Mouse (Mus musculus) left cerebral cortex, adult 18-20 months (tissue): ENCODE measurements around the gene Bbip1. TPM values are rescaled to one million over a fixed set of nuclear protein-coding genes. Genes with fewer than 3 reads are reported as not detected.
"Not testable (repeated sequence)": the region's sequence is repeated elsewhere in the genome, so short reads cannot be mapped to it uniquely, and the experiment has no call there.

Experiments used
- DNase-seq, 2 experiments: peaks; one replicate each; pipeline ENCODE4 v3.0.0; 2021 to 2022; ENCODE audit warnings: low spot score in 2 of 2, mixed read lengths in 1 of 2
- total RNA-seq, 2 experiments: library from RNA; stranded (reverse); gene quantifications; 2 replicates each; pipeline ENCODE4 v1.2.3; 2021

The Bbip1 gene
- total RNA-seq, 2 experiments from 2014 or later = 49.9 to 57.7 TPM

DNA sequence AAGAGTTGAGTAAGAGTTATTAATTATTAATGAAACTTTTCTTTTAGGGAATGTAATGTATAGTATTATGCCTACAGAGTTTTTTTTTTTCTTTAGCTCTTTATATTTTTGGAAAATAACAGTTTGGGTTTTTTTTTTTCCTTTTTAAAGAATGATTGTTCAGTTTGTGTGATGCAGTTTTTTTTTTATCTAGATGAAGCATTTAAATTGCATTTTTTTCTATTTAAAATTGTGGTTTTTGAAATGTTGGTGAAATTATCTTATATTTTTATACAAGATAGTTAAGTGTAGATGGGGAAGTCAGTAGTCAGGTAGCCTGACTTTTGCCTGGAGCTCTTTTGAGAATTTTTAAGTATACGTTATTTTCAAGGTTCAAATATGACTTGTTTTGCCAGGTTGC is 17.7 kb downstream of the Bbip1 start:
- no peak for DNase-seq

- DNase-seq = no peak
Observed at GRCm38 (mm10) chr19:53925338-53925751, 19.1 kb downstream of the Bbip1 start.

DNA sequence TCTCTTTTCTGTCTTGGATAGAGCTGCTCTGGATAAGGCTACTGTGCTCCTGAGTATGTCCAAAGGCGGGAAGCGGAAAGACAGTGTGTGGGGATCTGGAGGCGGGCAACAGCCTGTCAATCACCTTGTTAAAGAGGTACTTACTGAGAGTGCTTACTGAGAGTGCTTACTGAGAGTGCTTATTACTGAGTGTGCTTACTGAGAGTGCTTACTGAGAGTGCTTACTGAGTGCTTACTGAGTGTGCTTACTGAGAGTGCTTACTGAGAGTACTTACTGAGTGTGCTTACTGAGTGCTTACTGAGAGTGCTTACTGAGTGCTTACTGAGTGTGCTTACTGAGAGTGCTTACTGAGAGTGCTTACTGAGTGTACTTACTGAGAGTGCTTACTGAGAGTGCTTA is 22.4 kb downstream of the Bbip1 start:
- DNase-seq = not testable (repeated sequence)

- no peak for DNase-seq
Observed at GRCm38 (mm10) chr19:53919541-53919940, 24.9 kb downstream of the Bbip1 start.

DNA sequence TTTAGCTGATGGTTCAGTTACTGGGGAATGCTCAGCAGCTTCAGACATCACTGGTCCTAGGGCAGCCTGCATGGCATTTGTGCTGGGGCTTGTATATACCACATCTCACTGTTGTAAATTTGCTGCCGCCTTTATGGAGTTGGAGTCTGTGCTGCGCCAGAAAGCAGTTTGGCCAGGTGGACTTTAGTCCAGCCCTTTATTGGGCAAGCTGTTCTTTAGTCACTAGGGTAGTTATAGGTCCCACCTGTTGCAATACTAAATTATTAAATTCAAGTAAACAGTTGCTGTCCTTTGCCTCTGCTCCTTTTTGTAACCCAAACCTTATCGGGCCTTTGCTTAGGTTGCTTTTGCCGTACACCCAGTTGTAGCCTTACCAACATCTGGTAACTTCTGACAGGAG is 29.5 kb downstream of the Bbip1 start:
- no peak for DNase-seq

DNA sequence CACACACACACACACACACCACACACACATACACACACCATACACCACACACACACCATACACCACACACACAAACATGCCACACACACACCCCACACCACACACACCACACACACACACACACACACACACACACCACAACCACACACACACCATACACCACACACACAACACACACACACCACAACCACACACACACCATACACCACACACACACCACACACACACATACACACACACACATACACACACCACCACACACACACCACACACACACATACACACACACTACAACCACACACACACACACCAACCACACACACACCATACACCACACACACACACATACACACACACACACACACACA is 37.7 kb downstream of the Bbip1 start:
- DNase-seq = not testable (repeated sequence)

DNA sequence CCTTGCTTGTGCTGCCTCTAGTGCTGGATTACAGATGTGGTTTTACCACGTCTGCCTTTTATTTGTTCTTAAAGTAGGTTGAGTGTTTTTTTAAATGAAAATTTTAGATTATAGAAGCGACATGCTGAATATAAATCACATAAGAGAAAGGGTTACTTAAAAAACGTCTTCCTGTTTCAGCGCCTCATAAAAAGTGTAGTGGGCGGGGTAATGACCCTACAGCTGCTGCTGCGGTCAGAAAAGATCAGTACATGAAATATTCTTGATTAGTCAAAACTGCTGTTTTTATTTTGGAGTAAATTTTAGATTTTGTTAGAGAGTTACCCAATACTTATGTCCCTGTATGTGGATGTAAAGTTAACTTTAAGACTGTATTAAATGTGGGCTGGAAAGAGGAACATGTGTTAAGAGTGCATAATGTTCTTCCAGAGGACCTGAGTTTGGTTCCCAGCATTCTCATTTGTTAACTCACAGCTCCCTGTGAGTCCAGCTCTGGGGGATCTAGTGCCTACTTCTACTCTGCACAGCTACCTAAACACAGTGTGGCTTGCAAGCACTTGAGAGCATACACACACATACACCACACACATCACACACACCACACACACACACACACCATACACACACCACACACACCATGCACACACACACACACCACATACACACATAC is 38.3 kb downstream of the Bbip1 start:
- no peak for DNase-seq

GRCm38 (mm10) chr19:53904833-53905480 is 39.5 kb downstream of the Bbip1 start:
- DNase-seq = no peak

GRCm38 (mm10) chr19:53903507-53904321 is 40.7 kb downstream of the Bbip1 start:
- peak; percentile 42 to 52 for DNase-seq

DNA sequence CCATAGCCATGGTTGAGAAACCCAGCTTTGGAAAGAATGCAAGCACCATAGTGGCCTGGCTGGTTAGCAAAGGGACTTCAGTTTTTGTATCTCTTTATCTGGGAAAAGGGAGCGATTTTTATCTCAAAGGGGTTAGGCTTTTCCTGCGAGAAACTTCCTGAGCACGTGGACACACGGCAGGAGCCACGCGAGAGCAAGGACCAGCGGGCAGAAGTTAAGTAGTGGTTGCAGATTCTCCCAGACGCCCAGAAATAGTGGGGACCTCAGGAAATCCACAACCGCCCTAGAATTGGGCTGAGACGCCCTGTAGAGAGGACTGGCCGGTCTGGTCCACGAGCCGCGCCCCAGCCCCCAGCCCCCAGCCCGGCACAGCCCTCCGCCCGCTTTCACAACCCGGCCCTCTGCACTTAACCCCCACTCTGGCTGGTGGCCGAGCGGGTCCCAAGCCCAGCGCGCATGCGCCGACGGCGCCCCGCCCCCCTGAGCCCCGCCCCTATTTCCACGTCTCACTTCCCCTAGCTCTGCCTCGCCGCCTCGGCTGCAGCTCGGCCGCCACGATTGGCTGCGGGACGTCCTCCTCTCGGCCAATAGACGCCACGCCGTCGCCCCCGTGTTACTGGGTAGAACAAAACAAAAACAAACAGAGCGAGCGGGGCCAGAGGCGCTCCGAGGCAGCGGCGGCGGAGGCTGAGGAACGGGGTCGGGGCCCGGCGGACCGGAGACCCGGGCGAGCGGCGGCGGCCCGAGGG is 41.5 kb downstream of the Bbip1 start:
- peak; percentile 93 to 96 for DNase-seq

DNA sequence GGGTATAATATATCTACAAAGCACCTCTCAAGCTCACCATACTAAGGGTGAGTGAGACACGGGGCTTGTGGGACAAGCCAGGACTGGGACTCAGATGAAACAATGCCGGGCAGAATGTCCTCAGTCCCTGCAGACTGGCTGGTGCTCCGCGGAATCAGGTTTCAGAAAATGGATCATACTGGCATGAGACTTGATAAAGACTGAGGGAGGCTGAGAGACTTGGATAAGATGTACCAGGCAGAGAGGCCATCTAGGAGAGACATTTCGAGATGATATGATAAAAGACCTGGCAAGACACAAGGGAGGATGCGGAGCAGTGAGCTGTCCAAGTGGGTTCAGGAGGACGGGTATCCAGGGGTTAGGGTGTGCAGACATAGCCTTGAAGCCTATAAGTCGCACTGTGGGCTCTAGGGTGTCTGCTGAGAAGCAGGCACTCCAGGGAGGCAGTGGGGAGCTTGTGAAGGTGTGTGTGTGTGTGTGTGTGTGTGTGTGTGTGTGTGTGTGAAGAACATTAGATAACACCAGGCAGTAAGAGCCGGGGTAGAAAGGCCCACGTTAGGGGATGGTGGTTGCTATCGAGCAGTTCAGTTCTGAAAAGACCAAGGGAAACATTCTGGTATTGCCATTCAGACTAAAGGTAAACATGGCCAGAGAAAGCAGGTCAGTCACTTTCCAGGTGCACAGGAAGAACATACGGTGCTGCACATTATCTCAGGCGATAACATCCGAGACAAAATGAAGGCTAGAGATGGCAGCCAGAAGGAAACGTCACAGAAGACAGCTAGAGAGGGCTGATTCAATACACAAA is 42.3 kb downstream of the Bbip1 start:
- no peak for DNase-seq

DNA sequence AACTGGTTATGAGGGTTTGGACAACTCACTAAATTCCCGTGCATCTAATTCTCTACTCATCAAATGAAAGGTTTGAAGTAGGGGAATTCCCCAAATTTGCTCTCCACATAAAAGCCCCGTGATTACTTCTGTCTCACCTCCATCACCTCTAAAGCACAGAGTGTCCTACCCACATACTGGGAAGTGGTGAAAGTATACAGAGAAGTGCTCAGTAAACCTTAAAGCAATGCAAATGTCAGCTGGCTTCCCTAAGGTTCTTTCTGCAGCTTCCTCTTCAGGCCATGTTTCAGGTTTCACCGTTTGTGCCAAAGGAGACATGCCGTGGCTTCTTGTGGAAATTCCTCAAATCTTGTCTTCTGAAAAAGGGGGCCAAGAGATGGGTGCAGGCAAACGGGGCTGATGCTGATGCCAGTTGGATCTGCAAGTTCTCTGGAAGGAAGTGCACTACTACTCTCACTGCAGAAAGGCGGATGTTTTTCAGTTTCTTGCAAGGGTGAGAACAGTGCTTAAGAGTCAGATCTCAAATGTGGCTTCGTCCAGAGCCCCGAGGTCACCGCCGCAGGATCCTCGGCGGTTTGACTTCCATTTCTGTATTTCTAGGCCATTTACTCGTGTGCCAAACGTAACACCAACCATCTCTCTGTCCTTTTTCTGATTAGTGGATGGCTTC is 44.4 kb downstream of the Bbip1 start:
- DNase-seq = no peak

- DNase-seq = no peak
Observed at GRCm38 (mm10) chr19:53898970-53899900, 45.2 kb downstream of the Bbip1 start.

GRCm38 (mm10) chr19:53898498-53898897 is 45.9 kb downstream of the Bbip1 start:
- no peak for DNase-seq

DNA sequence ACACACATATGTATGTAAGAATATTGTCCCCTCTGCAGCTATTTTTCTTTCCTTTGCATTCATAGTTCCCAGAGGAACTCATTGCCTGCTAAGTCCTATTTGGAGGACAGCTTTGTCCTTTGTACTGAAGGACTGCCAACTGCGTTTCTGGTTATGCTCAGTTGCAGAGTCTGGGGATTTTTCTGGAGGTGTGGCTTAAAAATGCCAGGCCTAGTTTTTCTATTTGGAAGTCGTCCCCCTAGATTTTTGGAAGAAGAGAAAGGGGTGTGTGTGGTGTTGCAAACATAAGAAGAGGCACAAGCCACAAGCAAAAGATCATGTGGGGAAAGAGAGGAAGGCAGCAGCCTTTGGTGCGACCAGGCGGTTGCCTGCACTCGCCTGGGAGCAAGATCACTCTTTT is 46.4 kb downstream of the Bbip1 start:
- DNase-seq = no peak

DNA sequence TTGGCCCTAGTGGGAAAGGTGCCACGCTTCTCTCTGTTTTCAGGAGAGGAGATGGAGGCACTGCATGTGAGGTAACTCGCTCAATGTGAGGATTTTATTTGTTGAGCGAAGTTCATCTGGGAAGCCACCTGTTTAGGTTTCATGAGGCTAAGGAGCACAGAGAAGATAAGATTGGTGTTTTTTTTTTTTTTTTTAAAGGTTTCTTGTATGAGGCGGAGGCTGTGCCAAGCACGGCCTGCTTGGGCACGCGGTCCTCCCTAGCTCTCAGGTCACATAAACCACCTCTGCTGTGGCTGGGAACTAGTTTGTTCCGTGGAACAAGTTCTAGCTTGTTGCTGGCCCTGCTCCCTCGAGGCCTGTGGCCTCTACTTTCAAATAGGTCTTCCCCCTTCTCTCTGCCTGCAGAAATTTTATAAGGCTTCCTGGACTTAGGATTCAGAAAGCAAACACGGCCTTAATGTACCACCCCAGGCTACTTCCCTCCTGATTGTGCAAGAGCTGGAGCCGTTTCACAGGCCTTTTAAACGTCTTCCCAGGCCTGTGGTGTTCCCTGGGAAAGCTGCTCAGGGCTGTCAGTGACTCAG is 49.8 kb downstream of the Bbip1 start:
- no peak for DNase-seq

DNA sequence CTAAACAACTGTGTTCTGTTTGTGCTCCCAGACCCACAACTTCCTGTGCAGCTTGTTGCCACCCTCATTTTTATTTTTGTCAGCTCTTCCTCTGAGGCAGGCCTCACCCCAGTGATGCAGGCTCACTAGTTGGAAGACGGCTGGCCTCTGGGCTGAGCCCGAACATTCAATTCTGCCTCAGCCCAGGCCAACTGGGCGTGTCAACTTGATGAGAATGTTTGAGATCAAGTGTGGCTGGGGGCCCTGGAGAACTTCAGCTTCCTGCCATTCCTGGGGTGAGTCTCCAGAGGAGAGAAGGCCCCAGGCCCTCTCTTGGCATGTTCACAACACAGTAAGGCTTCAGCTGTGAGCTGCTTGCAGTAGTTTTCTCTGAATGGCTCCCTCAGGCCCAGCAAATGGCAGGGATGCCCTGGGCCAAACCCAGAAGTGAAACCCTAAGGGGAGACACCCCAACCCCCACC is 50.7 kb downstream of the Bbip1 start:
- no peak for DNase-seq

- DNase-seq = no peak
Observed at GRCm38 (mm10) chr19:53892838-53893359, 51.5 kb downstream of the Bbip1 start.
